Mouse (Mus musculus): ENCODE data around the gene Cep63.

Cep63 gene

DNA sequence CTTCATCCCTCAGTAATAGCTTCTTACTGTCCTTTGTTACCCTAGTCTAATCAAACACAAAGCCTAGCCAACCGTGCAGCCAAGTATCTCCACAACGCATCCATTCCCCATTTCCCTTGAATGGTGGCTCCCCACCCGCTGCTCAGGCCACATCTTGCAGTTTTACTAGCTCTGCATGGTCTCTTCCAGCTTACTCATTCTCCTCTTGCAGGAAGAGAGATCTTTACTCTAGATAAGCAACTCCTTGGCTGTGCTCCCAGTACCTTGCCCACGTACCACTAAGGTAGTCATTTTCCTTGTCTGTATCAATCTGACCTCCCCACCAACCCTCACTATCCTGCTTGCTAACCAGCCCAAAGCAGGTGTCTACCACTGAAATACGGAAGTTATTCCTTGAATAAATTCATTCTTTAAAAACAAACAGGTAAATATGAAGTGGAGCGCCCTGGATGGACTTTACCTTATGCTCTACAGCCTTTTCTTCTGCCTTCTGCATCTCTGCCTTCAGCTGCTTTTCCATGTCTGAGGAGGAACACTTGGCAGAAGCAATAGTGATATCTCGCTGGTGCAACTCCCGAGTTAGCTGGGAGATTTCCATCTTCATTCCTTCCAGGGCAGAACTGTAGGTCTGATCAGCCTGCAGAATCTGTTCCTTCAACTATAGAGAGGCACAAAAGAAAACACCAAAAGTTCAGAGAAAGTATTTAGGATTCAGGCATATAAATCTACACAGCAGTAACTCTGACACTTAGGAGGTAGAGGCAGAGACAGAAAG is 30.5 kb downstream of the Cep63 start:
- in situ Hi-C loops (cut with MboI; ENCODE audit: unreplicated experiment in 2 of 2) = no loop called here

DNA sequence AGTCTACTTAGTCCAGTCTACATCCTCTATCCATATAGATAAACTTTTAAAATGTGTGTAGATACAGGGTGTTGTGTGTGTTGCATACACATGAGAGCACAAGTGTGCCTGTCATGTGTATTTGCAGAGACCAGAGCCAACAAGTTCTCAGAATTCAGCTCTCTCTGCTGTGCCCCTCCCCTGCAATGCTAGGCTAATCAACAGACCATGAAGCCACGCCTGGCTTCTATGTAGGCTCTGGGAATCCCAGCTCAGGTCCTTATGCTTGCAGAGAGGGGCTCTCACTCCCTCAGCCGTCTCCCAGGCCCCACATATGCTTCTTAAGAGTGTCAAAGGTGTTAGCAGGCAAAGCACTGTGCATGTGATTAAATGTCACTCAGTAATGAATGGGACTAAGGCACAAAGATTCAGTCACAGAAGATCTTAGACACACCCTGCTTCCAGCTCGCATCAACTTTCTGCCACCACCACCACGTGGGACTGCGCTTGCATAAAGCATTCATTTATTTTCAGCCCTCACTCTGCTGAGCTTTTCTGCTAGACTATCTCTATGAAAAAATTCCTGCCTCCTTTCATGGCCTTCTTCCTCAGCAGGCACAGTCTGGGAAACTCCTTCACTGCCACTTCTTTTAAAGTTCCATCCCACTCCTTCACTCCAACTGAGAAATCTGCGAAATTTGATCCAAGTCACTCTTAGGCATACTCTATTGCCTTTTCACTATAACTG is 31.5 kb downstream of the Cep63 start:
- in situ Hi-C loops (cut with MboI; ENCODE audit: unreplicated experiment in 2 of 2) = no loop called here

DNA sequence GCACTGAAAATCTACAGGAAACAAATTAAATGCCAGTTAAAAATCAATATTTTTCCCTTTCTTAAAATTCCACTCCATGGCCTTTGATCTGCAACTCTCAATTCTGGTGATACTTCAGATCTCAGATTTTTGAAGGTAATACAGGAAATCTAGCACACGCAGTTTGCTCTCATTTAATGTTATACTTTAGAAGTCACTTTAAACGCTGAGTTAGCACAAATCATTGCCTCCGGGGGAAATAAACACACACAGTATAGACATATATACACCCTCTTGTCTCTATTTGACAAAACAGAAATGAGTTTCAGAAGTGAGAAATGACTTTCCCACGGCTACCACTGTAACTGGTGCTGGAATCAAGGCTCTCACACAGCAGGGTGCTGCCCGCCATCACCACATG is 39.0 kb downstream of the Cep63 start:
- in situ Hi-C loops (cut with MboI; ENCODE audit: unreplicated experiment in 2 of 2) = no loop called here

DNA sequence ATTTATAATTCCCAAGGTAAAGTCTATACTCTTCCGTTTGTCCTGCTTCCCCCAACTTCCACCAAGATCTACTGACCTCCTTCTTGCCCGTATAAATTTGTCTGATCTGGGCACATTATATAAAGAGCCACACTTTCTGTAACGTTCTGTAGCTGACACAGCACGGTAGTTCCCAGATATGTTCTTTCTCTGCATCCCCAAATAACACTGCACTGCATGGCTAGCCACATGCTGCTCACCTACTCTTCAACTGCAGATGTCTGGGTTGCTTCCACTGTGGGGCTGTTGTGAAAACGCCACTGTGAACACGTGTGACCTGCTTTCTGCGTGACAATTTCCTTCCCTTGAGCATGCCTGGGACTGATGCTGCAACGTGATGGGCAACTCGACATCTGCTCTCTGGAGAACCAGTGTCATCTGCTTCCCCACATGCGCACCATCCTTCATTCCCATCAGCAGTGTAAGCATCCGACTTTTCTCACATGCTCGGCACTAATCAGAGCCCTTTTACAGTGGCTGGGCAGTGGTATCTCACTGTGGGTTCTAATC is 44.3 kb downstream of the Cep63 start:
- in situ Hi-C loops (cut with MboI; ENCODE audit: unreplicated experiment in 2 of 2) = no loop called here

DNA sequence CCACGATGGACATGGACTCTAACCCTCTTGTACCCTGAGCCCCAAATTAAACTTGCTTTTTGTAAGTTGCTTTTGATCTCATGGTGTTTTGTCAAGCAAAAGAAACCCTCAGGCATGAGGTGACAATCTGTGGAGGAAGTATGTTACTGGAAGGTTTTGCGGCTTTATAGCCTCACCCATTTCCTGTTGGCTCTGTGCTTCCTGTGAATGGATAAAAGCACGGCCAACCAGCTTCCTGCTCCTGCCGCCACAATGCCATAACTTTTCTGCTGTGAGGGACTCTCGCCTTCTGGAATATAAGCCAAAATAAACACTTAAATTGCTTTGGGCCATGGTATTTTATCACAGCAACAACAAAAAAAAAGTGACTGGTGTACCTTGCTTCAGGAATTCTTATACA is 48.9 kb downstream of the Cep63 start:
- in situ Hi-C loops (cut with MboI; ENCODE audit: unreplicated experiment in 2 of 2) = no loop called here

DNA sequence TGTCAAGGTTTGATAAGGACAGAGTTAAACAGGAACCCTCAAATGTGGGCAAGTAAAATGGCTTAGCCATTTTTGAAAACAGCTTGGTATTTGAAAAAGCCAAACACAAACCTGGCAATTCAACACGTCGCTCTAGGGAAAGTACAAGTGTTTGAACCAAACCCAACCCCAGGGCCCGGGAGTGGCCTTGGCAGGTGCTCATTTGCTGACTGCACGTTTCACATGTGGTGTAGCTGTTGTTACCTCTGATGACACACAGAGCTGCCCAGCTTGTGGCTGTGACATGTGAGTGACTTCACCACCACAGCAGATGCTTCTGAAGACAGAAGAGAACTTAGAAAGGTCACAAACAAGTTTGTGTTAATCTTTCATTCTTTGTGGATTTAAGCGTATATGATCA is 53.4 kb downstream of the Cep63 start:
- in situ Hi-C loops (cut with MboI; ENCODE audit: unreplicated experiment in 2 of 2) = no loop called here

DNA sequence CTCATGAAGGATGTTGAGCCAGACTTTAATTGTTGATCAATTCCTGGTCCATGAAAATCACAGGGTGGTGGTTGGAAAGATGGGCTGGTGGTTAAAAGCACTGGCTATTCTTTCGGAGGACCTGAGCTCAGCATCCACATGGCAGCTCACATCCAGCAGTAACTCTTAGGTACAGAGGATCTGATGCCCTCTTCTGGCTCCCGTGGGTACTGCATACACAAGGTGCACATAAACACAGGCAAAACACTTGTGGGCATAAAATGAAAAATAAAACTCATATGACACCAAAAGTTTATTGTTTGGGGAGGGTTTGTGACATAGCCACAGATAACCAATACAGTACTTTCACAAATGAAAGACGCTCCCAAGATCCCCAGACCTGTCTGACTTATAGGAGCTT is 67.9 kb downstream of the Cep63 start:
- in situ Hi-C loops (cut with MboI; ENCODE audit: unreplicated experiment in 2 of 2) = no loop called here

DNA sequence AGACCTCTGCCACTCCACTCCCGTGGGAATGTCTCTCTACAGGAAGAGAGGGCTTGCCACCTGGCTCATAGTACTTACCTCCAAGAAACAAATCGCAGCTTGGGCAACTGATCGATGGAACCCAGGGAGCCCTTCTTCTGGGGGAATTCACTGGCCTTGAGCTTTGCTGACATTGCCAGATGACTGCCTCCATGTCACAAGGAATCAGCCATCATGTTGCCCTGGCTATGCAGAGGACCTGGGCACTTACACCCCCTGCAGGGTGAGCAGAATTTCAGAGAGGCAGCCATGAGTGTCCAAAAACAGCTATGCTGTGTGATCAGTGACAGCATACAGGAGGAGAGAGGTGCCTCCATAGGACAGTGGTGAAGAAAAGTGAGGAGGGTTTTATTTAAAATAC is 72.6 kb downstream of the Cep63 start:
- in situ Hi-C loops (cut with MboI; ENCODE audit: unreplicated experiment in 2 of 2) = no loop called here

DNA sequence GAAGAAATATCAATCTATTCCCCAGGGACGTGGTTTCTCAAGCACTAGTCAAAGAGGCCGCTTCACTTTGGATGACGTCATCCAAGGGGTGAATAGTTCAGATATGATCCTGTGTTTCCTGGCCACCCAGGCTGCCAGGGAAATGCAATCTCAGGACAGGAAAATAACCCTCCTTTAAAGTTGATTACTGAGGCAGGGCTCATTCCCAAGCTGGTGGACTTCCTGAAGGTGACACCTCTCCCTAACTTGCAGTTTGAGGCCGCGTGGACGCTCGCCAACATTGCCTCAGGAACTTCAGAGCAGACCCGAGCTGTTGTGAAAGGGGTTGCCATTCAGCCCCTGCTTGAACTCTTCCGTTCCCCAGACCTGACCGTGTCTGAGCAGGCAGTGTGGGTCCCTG is 74.6 kb downstream of the Cep63 start:
- in situ Hi-C loops (cut with MboI; ENCODE audit: unreplicated experiment in 2 of 2) = no loop called here

DNA sequence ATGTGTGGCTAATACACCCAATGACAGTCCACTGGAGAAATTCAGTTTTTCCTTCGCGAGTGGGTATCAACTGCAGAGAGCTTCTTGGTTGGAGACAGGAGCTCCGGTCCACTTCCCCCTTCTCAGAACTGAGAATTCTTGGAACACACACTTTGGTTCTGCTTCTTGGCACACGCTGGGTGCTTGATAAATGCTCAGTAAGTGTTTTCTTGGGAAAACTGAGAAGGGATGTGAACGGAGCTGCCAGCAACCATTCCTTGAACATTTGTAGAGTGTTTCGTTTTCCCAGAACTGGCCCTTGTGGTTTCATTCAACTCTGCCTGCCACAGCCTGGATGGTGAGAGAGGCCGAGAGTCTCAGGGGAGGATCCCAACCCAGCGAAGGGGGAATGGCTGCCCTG is 77.1 kb downstream of the Cep63 start:
- in situ Hi-C loops (cut with MboI; ENCODE audit: unreplicated experiment in 2 of 2) = loop anchor here (5.0 to 25.0 kb wide), 7 partner anchors 67 to 1912 kb away; partner anchors contain the start of genes Anapc13 (in 1 of the 2) and Cep63 (in 1 of the 2)

DNA sequence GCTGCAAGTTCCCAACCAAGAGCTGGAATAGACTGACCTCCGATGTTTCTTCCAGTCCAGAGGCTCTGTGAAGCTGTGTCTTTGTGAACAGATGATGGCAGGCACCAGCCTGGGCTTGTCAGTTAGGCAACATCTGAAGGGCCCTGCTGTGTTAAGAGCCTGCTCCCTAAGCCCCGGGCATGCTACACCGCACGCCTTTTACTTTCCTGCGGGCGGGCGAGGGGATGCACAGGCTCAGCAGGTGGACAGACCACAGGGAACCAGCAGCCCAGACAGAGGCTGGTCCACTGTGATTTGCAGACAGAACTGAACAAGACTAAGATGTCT is 79.3 kb downstream of the Cep63 start:
- in situ Hi-C loops (cut with MboI; ENCODE audit: unreplicated experiment in 2 of 2) = loop anchor here (5.0 to 25.0 kb wide), 7 partner anchors 65 to 1910 kb away; partner anchors contain the start of genes Anapc13 (in 1 of the 2) and Cep63 (in 1 of the 2)

DNA sequence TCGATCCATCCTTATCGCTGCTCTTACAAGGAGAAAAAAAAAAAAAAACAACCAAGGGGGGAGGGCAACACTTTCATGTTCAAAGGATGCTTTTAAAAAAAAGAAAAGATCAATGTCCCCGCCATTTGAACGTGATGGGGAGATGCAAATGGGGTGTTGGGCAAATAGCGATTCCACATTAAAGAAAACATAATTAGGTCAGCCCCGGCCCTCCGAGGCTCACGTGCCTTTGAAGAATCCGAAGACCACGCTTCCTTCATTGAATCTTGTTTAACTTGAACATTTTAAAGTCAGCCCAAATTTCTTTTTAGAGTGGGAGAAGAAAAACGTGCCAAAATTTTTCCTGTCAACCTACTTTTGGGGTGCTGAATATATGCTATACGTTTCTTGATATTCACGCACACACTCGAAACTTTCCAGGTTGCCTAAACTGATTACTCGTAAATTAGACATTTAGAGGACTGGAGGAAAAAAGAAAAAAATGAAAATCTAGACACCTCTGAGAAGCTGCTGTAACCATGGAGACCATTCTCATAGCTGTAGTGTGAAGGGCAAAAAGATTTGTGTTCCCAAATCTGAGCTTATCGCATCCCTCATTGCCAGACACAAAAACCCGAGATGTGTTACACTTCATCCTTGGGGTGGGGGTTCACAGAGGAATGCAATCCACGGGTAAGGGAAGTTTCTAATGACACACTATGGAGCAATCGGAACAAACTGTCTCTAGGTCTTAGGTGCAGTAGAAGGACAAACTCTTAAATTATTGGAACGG is 79.9 kb downstream of the Cep63 start:
- in situ Hi-C loops (cut with MboI; ENCODE audit: unreplicated experiment in 2 of 2) = loop anchor here (5.0 to 25.0 kb wide), 7 partner anchors 64 to 1909 kb away; partner anchors contain the start of genes Anapc13 (in 1 of the 2) and Cep63 (in 1 of the 2)

DNA sequence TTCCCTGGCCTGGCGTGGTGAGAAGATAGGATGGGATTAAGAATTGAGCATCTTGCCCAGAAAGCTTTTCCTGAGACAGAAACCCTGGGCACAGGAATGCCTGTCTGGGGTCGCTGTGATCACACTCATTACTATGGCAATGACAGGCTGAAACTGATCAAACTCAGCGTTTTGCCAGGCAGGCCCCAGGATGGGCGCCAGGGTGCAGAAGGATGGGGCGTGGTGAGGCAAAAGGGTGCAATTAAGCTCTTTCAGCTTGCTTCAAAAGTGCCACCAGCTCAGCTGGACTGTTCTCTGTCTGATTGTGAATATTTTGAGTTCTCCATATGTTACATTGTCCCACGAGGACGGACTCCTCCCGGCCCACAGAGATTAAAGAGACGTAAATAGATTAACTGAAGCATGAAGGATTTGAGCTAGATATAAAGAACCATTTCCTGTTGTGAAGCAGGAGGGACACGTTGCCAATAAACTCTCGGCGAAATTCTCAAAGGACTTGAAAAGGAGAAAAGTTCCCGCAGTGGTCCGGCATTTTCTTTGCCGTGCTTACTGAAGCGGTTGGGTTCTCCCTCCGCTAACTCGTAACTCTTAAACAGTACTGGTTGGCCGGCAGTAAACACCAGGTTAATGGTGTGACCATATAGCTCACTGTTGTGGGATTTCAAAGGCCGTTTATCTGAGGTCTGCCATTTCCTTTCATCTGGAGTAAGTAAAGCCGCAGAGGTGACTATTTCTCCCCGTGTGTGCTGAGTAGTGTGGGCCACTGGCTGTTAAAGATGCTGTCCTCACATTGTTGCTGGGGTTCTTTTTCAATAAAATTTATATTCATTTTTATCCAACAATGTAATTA is 80.7 kb downstream of the Cep63 start:
- in situ Hi-C loops (cut with MboI; ENCODE audit: unreplicated experiment in 2 of 2) = loop anchor here (5.0 to 25.0 kb wide), 7 partner anchors 63 to 1908 kb away; partner anchors contain the start of genes Anapc13 (in 1 of the 2) and Cep63 (in 1 of the 2)

DNA sequence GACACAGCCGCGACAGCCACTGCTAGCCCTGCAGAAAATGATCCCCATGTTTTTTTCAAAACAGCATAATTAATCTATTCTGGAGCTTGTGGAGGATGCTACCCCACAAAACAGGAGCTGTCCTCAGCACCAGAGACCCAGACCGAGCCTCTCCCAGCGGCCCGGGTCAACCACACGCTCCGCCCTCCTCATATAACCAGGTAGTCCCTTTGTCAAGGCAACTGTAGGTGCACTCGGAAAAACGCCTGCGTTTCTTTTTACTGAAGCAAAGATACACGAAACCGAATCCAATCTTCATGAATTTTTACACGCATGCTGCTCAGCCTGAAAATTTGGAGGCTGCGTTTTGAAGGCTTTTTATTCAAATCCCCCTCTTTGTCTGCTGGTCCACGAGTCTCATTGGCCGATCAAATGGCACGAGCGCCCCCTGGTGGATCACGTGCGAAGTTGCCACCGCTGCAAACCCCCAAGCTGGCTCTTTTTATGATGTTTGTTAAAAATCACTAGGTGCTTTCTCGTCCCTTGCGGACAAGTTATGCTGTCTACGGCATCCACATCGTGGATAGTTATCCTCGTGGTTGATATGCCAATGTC is 81.5 kb downstream of the Cep63 start:
- in situ Hi-C loops (cut with MboI; ENCODE audit: unreplicated experiment in 2 of 2) = loop anchor here (5.0 to 25.0 kb wide), 7 partner anchors 63 to 1908 kb away; partner anchors contain the start of genes Anapc13 (in 1 of the 2) and Cep63 (in 1 of the 2)

DNA sequence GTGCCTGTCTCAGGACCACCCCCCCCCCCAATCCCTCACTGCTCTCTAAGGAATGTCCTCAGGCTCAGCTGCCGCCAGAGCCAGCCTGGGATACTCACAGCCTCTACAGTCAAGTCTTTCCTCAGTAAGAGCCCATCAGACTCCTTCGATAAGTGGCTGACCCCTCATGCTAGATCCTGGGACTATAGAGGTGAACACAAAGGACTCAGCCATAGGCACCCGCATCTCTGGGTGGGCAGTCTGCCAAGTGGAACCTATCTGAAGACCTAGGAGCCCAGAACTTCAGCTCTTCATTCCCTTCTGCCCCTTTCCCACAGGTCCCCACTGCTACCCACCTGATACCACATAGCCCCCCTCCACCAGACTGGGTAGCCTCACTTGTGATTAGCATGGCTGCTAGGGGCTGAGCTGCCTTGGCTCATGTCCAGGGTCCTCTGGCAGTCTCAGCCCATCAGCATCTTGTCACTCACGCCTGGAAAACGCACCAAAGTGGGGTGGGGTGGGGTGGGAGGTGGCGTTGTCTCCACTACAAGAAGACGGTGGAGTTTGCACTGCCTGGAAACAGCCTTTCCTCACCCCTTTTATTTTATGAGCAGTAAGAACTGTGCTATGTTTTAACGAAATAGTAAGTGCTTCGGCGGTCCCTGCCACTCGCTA is 82.1 kb downstream of the Cep63 start:
- in situ Hi-C loops (cut with MboI; ENCODE audit: unreplicated experiment in 2 of 2) = loop anchor here in 1 of 2 experiments (25.0 kb wide), 1 partner anchor 1907 kb away; no protein-coding TSS in a partner anchor

DNA sequence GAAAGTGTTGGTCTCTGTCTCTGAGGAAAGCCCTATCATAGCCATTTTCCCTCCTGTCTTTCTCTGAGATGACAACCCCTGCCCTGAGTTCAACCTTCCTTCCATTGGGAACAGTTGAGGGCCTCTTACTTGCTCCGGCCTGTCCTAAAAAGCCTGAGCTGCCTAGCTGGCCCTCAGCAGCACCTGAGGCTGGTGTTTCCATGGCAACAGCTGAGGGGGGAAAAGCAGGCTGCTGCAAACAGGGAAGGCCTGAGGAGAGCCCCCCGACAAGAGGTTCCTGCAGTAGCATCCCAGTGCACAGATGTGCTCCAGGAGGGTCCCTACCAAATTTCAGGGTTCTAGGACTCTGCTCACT is 82.6 kb downstream of the Cep63 start:
- in situ Hi-C loops (cut with MboI; ENCODE audit: unreplicated experiment in 2 of 2) = loop anchor here in 1 of 2 experiments (25.0 kb wide), 1 partner anchor 1906 kb away; no protein-coding TSS in a partner anchor

DNA sequence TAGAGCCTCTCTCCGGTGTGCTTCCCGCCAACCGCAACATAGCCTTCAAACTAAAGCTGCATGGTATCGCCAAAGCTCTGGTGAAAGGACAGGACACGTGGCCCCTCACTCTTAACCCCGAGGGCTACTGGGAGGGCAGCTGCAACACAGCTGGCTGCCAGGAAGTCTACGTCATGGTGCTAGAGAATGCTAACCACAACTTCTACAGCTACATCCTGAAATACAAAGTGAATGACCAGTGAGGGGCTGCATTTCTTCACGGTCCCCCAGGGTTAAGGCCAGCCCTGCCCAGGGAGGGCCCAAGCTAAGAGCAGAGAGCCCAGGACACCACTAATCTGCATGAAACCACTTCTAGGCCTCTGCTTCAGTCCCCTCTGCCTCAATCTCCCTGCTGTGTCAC is 83.8 kb downstream of the Cep63 start:
- in situ Hi-C loops (cut with MboI; ENCODE audit: unreplicated experiment in 2 of 2) = loop anchor here in 1 of 2 experiments (25.0 kb wide), 1 partner anchor 1905 kb away; no protein-coding TSS in a partner anchor

DNA sequence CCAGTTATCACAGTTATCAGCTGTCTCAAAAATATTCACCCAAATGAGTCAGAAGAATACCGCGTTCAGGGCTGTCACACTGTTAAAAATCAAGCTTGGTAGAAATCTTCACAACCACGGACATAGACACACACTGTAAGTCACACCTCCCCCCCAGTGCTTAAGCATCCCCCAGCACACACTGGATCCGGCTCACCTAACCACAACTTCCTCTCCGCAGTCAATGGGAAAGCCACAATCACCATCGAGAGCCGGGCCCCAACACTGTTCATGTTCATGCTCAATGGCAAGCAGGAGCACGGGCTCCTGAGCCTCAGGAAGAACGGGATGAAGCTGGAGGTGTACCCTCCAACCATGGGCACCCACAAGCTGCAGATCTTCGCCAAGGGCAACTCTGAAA is 84.7 kb downstream of the Cep63 start:
- in situ Hi-C loops (cut with MboI; ENCODE audit: unreplicated experiment in 2 of 2) = loop anchor here in 1 of 2 experiments (25.0 kb wide), 1 partner anchor 1904 kb away; no protein-coding TSS in a partner anchor

Measured in v-Abl transformed pro-B cells (cell line).